Mouse (Mus musculus) cerebellum, adult 2 months (tissue): ENCODE measurements around the gene Arf1.

Experiments
- CTCF ChIP-seq: fragments of 200-500 bp; IDR thresholded peaks from 2 replicates; pipeline ENCODE4 v1.5.1; 2011; ENCODE audit warnings: low read depth, mild to moderate bottlenecking, control low read depth, low read length, moderate library complexity, borderline replicate concordance; ENCODE audit not compliant: insufficient read depth
- POLR2A ChIP-seq: fragments of 200-500 bp; IDR thresholded peaks from 2 replicates; pipeline ENCODE4 v1.6.1; 2011; ENCODE audit warnings: low read length, control low read depth, borderline replicate concordance; ENCODE audit not compliant: insufficient read depth

DNA sequence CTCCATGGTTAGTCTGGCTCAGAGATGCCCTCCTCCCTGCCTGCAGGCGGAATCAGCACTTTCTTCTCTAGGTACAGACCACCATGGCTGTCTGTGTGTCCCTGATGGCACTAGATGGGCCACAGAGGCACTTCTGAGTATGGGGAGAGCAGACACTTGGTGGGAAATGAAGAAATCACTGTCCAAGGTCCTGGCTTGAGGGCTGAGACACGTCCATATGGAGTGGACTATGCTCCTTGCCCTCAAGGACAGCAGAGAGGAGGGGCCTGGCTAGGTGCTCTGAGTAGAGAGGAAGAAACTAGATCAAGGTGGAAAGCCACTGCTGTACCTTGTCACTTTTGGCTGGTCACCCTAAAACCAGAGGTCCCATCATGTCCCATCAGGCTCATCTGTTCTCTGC lies 48.8 kb upstream of the Arf1 start:
- no peak for TF ChIP-seq CTCF
- TF ChIP-seq POLR2A = no peak
